Mouse (Mus musculus): ENCODE measurements around the gene Usp48. TPM values are rescaled to one million over a fixed set of nuclear protein-coding genes. Genes with fewer than 3 reads are reported as not detected.

Usp48 gene
- polyA plus RNA-seq, 1 experiment from 2014 or later: 39.5 TPM

Other genes with a start within 250 kb of the Usp48 start
- 515 and 529 TPM in 2 replicates for gene Cdc42, start 236.0 kb upstream of the Usp48 start, polyA plus RNA-seq (2014; fragmentation: Nextera tagmentation; extraction: Ambion mirVana)
- not detected in 2 replicates for gene Cela3a, start 184.0 kb upstream of the Usp48 start, polyA plus RNA-seq (2014; fragmentation: Nextera tagmentation; extraction: Ambion mirVana)
- not detected in 2 replicates for gene Cela3b, start 163.2 kb upstream of the Usp48 start, polyA plus RNA-seq (2014; fragmentation: Nextera tagmentation; extraction: Ambion mirVana)
- gene 1700013G24Rik, start 140.5 kb upstream of the Usp48 start, polyA plus RNA-seq (2014; fragmentation: Nextera tagmentation; extraction: Ambion mirVana): not detected in 2 replicates
- gene Hspg2, start 125.0 kb upstream of the Usp48 start, polyA plus RNA-seq (2014; fragmentation: Nextera tagmentation; extraction: Ambion mirVana): 67.5 and 68.3 TPM in 2 replicates
- not detected in 2 replicates for gene Ldlrad2, start 19.2 kb upstream of the Usp48 start, polyA plus RNA-seq (2014; fragmentation: Nextera tagmentation; extraction: Ambion mirVana)
- gene Rap1gap, start 71.0 kb downstream of the Usp48 start, polyA plus RNA-seq (2014; fragmentation: Nextera tagmentation; extraction: Ambion mirVana): 3.9 and 5.0 TPM in 2 replicates
- 2.2 and 3.0 TPM in 2 replicates for gene Alpl, start 202.6 kb downstream of the Usp48 start, polyA plus RNA-seq (2014; fragmentation: Nextera tagmentation; extraction: Ambion mirVana)